Mouse (Mus musculus): ENCODE data around the gene Srpk2. TPM values are rescaled to one million over a fixed set of nuclear protein-coding genes. Genes with fewer than 3 reads are reported as not detected.
"Not testable (repeated sequence)": the region's sequence is repeated elsewhere in the genome, so short reads cannot be mapped to it uniquely, and the experiment has no call there.

The Srpk2 gene
- total RNA-seq, 2 experiments from 2014 or later: 39.9 to 40.4 TPM

- intact Hi-C loops (cut with DNase I): no loop called here
- no peak for DNase-seq (ENCODE audit: low spot score)
Measured at GRCm38 (mm10) chr5:23578322-23578957, 106.0 kb downstream of the Srpk2 start.

- no peak for DNase-seq (ENCODE audit: low spot score)
- intact Hi-C loops (cut with DNase I): no loop called here
Measured at GRCm38 (mm10) chr5:23577847-23578246, 106.6 kb downstream of the Srpk2 start.

- intact Hi-C loops (cut with DNase I): no loop called here
Measured at GRCm38 (mm10) chr5:23576336-23577094, 107.9 kb downstream of the Srpk2 start.

GRCm38 (mm10) chr5:23573942-23574341, 110.5 kb downstream of the Srpk2 start:
- DNase-seq (ENCODE audit: low spot score): no peak
- intact Hi-C loops (cut with DNase I): no loop called here

More at GRCm38 (mm10) chr5:23576336-23577094, 107.9 kb downstream of the Srpk2 start:
- DNase-seq (ENCODE audit: low spot score): no peak

GRCm38 (mm10) chr5:23568188-23568587, 116.2 kb downstream of the Srpk2 start:
- no peak for DNase-seq (ENCODE audit: low spot score)
- intact Hi-C loops (cut with DNase I): no loop called here

GRCm38 (mm10) chr5:23566382-23566781, 118.0 kb downstream of the Srpk2 start:
- intact Hi-C loops (cut with DNase I): no loop called here
- DNase-seq (ENCODE audit: low spot score): no peak

GRCm38 (mm10) chr5:23562278-23563060, 121.9 kb downstream of the Srpk2 start:
- no peak for DNase-seq (ENCODE audit: low spot score)
- intact Hi-C loops (cut with DNase I): no loop called here

GRCm38 (mm10) chr5:23561227-23561626, 123.2 kb downstream of the Srpk2 start:
- no peak for DNase-seq (ENCODE audit: low spot score)
- intact Hi-C loops (cut with DNase I): no loop called here

- intact Hi-C loops (cut with DNase I): no loop called here
Measured at GRCm38 (mm10) chr5:23560171-23560570, 124.2 kb downstream of the Srpk2 start.

GRCm38 (mm10) chr5:23556007-23556770, 128.2 kb downstream of the Srpk2 start:
- intact Hi-C loops (cut with DNase I): loop anchor here (5.0 kb wide), 1 partner anchor 56 kb away; no protein-coding TSS in a partner anchor
- DNase-seq (ENCODE audit: low spot score): no peak

More at GRCm38 (mm10) chr5:23560171-23560570, 124.2 kb downstream of the Srpk2 start:
- no peak for DNase-seq (ENCODE audit: low spot score)

GRCm38 (mm10) chr5:23553338-23553737, 131.1 kb downstream of the Srpk2 start:
- DNase-seq (ENCODE audit: low spot score); intact Hi-C loops (cut with DNase I): not testable (repeated sequence)

- intact Hi-C loops (cut with DNase I): no loop called here
- DNase-seq (ENCODE audit: low spot score): peak; percentile 3
Measured at GRCm38 (mm10) chr5:23551687-23552086, 132.7 kb downstream of the Srpk2 start.

- DNase-seq (ENCODE audit: low spot score): no peak
- intact Hi-C loops (cut with DNase I): no loop called here
Measured at GRCm38 (mm10) chr5:23535692-23536091, 148.7 kb downstream of the Srpk2 start.

GRCm38 (mm10) chr5:23531541-23532096, 152.8 kb downstream of the Srpk2 start:
- DNase-seq (ENCODE audit: low spot score): no peak
- intact Hi-C loops (cut with DNase I): no loop called here

- DNase-seq (ENCODE audit: low spot score): no peak
- intact Hi-C loops (cut with DNase I): no loop called here
Measured at GRCm38 (mm10) chr5:23531100-23531499, 153.3 kb downstream of the Srpk2 start.

GRCm38 (mm10) chr5:23524621-23525020, 159.8 kb downstream of the Srpk2 start:
- intact Hi-C loops (cut with DNase I): no loop called here

GRCm38 (mm10) chr5:23523936-23524335, 160.5 kb downstream of the Srpk2 start:
- no peak for DNase-seq (ENCODE audit: low spot score)
- intact Hi-C loops (cut with DNase I): no loop called here

More at GRCm38 (mm10) chr5:23524621-23525020, 159.8 kb downstream of the Srpk2 start:
- no peak for DNase-seq (ENCODE audit: low spot score)

GRCm38 (mm10) chr5:23521645-23522044, 162.8 kb downstream of the Srpk2 start:
- no peak for DNase-seq (ENCODE audit: low spot score)
- intact Hi-C loops (cut with DNase I): no loop called here

GRCm38 (mm10) chr5:23519679-23520078, 164.7 kb downstream of the Srpk2 start:
- intact Hi-C loops (cut with DNase I): no loop called here
- no peak for DNase-seq (ENCODE audit: low spot score)
